Mouse (Mus musculus) kidney, postnatal 36 days (tissue): Measurements from ENCODE around the gene Mb21d2.
A peak's percentile ranks its signal among the peaks of the same experiment; 100 is the strongest.

Experiments used
- DNase-seq, 2 experiments: peaks; one replicate each; pipeline ENCODE4 v3.0.0; 2021 to 2022; ENCODE audit warnings: mixed read lengths in 2 of 2

The Mb21d2 gene

DNA sequence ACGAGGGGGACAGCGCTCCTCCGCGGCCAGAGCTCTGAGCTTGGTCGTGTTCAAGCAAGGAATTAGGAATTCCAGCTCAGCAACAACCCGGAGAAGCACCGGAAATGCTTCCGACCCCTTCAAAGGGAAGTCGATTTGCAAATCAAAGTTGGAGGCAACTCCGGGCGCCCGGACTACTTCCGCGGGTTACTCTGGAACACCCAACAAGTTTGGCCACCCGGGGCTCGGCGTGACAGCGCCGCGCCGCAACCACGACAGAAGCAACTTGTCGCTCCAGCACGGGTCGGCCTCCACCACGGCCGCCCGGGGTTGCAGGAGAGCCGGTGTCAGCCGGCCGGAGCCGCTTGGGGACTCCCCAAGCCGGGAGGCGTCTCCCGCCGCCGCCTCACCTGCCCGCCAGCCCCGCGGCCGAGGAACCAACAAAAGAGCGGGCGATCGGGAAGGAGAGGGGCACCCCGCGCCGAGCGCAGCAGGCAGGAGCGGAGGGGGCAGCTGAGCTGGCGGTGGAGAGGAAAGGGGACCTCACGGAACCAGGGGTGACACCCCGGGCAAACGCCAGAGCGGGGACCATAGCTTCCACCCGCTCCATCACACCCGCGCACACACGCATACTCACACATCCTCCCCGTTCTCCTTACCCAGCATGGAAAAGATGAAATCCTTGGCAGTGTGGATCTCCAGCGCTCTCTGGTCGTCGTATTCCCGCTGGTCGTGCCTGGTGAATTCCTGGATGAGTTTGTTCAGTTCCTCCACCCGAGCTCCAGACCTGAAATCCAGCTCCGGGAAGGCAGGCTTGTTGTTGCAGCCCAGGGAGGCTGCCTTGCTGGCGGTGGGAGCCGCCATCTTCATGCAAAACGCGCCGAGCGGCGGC is at the start of gene Mb21d2:
TSS of gene Mb21d2 (minus strand) at position 859 of the 871 bp plus-strand sequence.
- peak; percentile 62 to 74 for DNase-seq

DNA sequence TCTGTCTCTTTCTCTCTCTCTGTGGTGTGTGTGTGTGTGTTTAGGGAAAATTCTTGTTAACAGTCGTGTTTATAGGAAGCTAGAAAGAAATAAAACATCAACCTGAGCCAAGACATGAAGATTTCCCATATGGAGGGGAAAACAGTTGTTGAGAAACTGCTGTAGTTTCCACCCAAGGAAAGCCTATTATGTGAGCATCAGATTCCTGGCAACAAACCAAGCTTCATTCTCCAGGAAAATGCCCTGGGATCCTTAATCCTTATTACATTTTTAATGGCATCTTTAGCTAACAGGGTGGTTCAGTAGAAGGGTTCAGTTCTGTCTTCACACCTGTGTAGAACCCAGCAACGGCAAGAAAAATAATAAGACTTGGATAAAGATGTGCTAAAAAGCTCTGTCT is 36.8 kb upstream of the Mb21d2 start:
- DNase-seq: no peak

DNA sequence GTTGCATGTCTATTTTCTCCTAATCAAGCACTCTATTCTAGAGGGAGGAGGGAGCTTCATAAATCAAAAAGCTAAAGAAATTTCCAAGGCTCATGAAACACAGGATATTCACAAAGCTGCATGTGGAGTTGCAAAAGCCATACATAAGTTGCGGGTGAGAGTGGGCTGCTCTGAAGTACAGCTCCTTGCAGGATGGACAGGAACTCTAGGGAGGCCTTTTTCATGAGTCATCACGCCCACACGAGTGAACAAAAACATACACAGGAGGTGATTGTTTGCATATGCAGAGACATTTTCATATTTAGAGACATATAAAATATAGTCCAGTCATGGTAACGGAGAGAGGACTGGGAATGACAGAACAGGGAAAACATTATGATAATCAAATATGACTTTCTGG is 34.6 kb upstream of the Mb21d2 start:
- DNase-seq: no peak

DNA sequence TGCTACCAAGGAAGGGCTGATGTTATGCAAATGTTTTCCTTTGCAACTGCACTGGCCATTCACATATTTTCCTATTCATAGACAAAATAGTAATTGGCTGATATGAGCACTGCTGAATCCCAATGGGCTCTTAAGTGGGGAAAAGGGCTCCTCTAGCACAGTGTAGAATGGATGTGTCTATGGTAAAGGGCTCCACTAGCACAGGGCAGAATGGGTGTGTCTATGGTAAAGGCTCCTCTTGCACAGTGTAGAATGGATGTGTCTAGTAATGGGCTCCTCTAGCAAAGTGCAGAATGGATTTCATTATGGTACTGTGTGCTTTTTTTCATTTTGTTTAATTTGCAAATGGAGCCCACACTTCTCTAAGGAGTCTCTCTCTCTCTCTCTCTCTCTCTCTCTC is 33.5 kb upstream of the Mb21d2 start:
- DNase-seq: no peak

DNA sequence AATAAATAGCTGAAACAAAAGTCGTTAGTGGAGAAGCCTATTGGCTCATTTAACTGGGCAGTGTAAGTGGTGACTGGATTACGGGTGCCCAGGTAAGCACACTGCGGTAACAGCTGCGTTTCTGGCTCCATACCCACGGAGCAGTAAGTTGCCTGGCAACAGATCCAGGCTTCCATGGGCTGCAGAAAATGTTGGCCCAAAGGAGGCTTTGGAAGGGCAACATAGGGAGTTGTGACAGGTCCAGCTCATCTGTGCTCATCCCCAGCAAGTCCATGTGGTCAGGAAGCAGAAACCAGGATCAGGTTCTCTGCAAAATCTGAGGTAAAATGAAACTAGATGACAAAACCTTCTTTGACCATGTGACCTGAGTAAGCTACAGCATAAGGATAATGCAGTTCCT is 20.3 kb upstream of the Mb21d2 start:
- no peak for DNase-seq

DNA sequence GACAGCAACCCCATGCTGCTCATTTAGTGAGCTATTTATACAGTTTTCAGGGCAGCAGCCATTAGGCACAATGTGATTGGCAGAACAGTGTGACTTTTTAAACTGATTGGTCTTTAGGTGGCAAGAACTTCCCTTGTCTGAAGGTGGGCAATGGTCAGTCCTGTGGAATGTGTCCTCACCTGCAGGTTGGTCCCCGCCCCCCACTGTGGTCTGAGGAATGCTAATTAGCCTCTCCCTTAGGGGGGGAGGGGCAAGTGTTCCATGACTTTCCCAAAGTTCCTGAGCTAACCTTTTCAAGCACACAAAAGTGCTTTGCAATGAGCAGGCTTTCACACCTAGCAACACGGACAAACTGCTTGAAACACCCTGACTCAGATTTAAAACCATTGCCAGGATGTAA is 13.8 kb upstream of the Mb21d2 start:
- no peak for DNase-seq

DNA sequence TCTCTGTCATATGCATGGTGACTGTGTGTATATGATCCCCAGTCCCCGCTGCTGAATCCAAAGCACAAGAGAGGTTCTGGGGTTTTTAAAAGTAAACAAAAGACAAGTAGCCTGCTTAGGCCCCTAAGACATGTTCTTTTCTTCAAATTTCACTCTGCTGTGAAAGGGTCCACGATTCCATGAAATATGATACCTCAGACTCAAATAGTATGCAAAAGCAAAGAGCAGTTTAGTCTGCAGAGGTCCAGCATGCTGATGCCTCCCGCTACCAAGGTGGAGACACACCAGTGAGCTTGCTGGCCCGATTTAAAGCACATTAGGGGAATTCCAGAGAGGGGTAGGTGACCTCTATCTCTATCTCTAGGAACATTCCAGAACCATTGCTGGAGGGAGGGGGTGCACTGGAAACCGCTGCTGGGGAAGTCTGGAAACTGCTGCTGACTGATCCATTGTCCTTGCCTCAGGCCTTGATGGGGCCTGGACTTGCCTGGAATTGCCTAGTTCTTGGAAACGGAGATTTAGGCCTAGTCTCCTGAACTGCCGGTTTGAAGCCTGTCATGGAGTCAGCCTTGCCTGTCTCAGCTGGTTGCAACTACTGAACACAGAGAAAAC is 6.8 kb upstream of the Mb21d2 start:
- DNase-seq: no peak

DNA sequence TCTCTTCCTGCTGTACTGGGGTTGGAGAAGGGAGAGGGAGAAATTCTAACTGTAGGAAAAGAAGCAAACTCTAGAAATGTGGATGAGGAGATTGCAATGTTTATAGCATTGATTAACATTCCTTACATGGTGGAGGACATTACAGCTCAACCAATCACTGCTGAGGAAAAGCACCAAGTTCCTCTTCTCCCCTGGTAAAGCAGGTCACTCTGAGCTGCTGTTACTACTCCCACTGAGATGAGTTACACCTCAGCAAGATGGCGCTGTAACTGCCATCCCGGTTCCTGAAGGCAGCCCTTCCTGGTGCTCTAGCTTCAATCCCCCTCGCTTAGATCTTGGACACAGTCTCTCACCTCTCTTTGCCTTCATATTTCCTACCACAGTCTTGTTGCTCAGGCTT is 6.2 kb upstream of the Mb21d2 start:
- no peak for DNase-seq

DNA sequence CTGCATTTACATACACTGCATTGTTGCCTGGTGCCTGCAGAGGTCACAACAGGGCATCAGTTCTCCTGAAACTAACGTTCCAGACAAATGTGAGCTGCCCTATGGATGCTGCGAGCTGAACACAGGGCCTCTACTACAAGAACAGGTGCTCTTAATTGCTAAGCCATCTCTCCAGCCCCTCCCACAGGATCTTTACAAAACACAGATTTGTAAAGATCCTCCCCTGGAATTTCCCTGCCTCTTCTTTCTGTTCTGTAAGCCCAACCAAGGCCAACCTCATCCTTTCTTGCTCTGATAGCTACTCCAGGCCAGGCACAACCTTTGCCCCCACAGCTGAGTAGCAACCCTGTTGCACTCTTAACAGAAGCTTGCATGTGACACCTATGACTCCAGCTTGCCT is 1.7 kb upstream of the Mb21d2 start:
- peak; percentile 25 to 27 for DNase-seq

DNA sequence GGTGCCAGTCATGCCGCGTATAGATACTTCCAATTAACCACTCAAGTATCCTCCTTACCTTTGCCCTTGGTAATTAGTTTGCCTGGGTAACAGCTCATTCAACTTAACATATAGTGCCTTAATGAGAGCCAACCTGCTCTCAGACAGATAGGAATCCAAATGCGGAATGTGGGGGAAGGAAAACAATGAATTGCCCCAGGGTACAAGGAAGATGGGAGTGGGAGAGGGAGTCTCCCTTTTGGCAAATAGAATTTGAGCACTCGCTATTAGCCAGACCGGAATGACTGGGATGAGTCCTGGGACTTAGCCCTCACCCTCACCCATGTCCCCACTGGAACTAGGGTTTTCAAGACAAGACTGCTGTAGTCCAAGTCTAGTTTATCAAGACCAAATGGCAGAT is 953 bp upstream of the Mb21d2 start:
- no peak for DNase-seq

DNA sequence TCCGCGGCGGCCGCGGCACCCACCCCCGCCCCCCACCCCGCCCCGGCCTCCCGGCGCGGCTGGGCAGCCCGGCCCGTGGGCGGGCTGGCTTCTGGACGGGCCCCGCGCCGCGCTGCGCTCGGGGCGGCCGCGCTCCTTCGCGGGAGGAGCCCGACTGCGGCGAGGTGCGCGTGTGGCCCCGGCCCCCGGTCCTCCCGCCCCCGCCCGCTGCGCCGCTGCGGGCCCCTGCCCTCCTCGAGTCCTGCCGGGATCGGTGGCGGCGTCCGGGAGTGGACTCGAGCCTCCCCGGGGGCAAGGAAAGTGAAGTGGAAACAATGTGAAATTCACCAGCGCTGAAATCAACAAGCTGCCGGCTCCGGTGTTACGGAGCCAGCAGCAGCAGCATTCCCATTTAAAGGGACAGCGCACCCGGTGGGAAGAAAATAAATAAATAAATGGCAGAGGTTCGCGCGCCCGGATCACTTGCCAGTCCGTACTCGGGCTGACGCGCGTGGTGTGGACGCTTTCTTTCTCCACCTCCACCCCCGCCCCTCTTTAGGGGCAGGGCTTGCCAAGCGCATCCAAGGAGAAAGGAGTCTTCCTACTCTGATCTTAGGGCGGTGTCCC is 316 bp upstream of the Mb21d2 start:
- DNase-seq: peak; percentile 72 to 74

DNA sequence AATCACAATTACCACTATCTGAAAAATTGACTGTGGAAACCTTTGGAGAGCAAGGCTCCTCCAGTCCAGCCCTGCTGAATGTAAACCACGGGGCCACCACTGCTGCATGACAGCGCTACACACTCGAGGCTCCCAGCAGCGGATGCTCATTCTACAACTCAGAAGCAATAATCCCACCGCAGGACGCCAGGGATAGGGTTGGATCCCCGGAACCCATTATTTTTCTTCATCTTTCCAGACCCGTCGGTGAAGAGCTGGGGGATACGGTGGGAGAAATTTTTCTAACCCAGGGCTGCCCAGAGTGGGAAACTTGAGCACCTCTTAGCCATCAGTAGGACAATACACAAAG is 1.0 kb downstream of the Mb21d2 start:
- DNase-seq: peak; percentile 7 to 55

DNA sequence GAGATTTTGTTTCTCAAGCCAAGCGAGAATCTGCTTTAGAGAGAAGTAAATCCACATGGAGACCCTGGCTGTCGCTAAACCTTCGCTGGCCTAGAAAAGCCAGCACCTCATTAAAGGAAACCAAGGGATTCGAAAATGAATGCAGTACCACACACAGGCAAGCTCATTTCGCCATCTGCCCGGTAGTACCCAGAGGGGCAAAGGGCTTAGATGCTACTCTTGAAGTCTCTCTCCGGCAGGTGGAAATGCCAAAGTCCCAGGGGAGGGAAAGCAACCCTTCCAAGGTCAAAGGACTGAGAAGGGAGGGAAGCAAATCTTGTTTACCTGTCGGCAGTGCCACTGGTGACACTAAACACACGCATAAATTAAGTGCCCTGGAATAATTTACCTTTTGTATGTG is 2.1 kb downstream of the Mb21d2 start:
- DNase-seq: peak; percentile 70 to 82

DNA sequence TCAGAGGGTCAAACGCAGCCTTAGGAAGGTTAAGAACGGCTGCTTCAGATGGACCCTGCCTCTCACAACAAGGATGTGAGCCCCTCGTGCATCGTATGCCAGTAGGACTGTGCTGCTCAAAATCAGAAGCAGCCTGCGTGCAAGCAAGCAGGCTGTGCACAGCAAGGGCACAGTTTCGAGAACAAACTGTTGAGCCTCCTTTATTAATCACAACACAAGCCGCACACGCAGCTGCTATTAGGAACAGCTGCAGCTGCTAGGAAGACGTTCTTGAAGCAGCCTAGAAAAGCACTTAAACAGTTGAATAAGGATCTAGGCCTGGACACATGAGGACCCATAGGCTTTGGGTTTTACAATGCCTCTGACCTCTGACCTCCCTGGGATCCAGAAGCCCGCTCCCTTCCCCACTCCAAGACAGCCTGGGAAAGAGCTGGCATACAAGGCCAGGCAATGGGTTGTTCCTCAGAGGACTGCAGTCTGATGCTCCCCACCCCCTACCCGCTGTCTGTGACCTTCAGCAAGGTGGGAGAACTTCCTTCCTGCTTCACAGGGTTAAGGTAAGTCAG is 10.1 kb downstream of the Mb21d2 start:
- DNase-seq: no peak

DNA sequence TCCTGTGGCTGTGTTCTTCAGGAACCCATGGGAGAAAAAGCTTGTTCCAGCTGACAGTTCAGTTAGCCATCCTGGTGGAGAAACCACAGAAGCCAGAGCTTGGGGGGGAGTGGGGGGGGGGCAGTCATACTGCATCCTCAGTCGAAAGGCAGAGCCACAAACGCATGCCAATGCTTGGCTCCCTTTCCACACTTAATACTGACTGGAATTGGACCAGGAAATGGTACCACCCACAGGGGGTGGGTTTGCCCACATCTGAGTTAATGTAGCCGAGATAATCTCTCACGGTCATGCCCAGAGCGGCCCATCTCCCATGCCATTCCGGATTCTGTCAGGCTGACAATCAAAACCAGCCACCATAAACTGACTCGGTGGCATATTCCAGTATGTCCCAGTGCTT is 14.1 kb downstream of the Mb21d2 start:
- no peak for DNase-seq

DNA sequence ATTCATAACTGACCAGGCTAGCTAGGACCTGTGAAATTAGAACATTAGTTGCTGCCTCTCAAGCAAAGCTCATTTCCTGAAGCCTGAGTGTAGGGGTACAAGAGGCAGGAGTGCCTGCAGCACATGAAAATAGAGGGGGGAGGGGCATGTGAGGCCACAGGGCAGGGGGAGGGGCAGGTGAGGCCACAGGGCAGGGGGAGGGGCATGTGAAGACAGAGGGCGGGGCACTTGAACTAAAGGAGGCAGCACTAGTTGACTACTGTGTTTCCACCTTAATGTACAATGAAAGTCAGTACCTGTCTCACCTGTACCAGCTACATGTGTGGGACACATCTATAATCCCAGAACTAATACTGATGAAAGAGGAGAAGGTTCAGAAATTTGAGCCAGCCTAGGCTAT is 14.8 kb downstream of the Mb21d2 start:
- DNase-seq: peak in 1 of 2 experiments; percentile 51

DNA sequence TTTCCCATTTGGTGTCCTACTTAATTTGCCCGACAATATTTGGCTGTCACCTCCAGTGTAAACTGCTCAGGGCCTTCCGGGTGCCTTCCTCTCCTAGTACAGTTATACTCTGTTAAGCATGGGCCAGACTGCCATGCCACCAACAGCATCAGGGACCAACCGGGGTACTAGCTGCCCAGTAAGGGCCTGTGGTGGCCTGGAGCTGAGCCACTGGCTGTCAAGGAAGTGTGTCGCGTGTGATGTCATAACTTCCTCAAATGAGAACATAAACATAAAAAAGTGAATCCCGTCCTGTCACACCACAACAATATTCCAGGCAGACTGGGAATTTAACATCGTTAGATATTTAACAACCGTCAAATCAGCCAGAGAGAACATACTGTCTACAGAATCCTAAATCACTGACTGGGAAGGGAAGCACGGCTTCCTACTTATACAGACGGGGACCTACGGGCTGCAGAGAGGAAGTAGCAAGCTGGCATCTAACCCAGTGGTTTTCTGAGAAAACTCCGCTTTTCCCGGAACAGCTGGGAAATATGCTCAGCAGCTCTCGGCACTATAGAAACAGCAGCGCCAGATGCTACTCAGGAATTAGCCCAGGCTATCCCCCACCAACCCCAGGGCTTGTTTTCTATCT is 17.9 kb downstream of the Mb21d2 start:
- no peak for DNase-seq

DNA sequence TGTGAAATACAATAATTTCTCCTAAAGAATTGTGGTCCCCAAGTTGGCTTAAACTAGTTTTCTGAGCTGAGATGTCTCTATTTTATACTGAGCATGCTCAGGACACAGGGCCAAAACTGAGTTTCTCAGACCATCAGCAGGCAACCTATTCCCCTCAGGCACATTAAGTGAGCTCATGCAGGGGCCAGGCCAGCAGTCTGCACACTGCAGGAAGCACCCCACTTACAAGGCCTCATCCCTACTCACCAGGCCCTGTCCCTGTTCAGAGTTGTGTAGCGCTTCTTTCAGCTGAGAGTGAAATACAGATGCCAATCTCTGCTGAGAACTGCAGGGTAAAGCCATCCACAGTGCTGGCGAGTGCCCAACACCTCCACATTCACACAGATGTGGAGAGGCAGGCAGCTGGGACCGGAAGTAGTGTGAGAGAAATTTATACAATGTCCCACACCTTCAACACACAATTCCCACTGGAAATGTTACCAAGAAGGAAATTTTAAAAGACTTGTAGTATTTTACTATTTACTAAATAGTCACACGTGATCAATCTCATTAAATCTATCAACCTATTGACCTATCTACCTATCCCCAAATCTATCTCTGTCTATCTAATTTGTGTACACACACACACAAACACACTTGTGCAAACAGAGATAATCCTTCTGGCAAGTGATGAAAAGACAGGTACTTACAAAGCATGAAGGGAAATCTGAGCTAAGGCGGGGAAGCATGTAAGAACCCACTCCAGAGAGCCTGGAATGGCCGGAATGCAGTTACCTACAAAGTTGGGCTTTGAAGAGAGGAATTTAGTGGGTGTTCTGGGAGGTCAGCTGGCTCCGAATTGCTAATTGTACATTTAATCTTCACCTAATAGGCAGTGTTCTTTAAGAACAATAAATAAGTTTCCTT is 22.9 kb downstream of the Mb21d2 start:
- peak in 1 of 2 experiments; percentile 51 for DNase-seq

DNA sequence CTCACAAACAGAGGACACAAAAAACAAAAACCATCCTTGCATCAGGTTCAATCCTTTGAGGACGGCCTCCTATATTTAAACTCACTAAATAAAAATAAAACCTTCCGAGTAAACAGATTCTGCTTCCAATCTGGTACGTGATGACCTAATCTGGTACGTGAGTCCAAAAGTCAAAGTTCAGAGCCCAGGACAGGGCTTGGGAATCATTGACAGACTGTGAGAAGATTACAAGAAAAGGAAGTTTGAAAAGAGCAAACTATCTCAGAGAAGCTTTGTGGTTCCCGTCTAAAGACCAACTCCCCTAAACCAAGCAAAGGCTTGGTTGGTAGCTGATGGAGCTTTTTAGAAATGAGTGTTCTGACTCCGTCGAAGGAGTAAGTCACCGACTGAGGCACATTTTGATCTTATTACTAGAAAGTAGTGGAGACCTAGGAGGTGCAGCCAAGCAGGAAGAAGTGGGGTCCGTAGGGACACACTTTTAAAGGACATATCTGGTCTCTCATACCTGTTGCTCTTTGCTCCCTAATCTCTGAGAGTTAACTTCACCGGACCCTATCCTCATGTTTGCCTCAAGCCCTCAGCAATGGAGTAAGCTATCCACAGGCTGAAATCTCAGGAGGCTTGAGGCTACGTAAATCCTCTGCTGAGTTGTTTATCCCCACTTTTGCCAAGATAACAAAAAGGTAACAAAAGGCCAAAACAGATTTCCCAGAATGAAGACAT is 23.7 kb downstream of the Mb21d2 start:
- peak; percentile 68 to 79 for DNase-seq

DNA sequence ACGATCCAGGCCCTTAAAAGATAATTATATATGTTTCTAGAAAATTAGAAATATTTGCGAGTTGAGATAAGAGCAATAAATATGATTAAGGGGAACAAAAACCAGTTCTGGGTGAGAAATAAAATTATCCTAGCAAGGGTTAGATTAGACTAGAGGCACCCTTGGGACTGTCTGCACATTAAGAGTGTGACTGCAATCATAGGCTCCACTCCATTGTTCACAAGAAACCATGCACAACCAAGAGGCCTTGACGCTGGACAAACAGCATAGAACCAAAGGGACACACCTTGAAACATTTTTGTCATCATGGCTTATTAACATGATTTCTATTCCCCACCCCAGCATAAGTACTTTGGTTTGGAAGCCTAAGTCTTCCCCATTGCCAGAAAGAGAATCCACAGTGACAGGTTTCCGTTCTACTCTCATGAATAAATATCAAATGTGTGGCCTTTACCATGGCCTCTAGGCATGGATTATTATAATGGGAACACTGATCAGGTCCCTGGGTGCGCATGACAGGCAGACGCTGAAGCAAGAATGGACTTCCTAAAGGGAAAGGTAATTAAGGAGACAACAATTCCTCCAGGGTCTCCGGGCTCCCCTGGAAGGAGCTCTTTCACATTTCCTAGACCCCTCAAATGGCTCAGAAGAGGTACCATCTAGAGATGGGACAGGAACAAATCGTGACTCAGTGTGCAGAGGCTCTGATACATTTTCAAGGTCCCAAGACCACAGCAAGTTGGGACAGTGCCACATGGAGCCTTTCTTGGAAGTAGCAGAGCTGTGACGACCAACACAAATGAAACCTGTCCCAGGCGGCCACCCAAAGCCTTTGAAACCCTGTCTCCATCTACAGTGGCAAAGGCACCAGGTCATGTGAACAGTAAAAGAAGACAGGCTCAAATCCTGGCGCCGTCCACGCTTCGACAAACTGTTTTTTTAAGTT is 26.6 kb downstream of the Mb21d2 start:
- no peak for DNase-seq
